Mouse (Mus musculus) megakaryocyte-erythroid progenitor cell, adult 5-6 weeks (primary cell): Measurements from ENCODE around the gene Olfr1295. TPM values are rescaled to one million over a fixed set of nuclear protein-coding genes. Genes with fewer than 3 reads are reported as not detected.

Experiments used
- ATAC-seq: replicated peaks from 2 replicates; pipeline ENCODE4 v1.8.0; 2016; ENCODE audit warnings: mild to moderate bottlenecking, inconsistent platforms; ENCODE audit not compliant: severe bottlenecking, poor library complexity, low FRiP score, low TSS enrichment
- total RNA-seq, 2 experiments: library from RNA; stranded (forward) in 1 of 2; stranded (reverse) in 1 of 2; fragments of 200-1000, 215-1000 nt in 1 of 2; fragments of >200 nt in 1 of 2; fragmentation: Nextera tagmentation in 1 of 2; gene quantifications; 2 replicates each; pipeline ENCODE4 v1.2.3; 2014 to 2017

Olfr1295 gene
- total RNA-seq (2014; fragmentation: Nextera tagmentation): not detected in 2 replicates
- not detected in 2 replicates for total RNA-seq (2017)

DNA sequence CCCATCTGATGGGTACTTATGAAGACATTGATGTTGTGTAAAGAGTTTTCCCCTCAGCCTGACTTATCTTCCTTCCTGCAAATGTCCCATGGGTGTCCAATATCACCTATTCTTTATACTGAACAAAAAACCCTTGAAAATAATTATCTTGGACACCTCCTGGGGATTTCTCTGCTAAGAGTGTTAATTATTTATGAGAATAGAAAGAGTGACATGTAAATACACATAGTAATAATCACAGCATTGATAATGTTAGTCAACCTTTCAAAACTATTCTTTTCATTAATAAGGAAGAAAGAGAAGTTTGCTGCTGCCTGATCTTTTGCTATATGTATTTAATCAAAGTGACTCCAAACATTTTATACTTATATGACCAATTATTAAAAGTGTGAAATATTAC, at the start of gene Olfr1295:
Gene Olfr1295, minus strand, starts transcription at position 101 of the 400 bp plus-strand sequence.
- no peak for ATAC-seq

DNA sequence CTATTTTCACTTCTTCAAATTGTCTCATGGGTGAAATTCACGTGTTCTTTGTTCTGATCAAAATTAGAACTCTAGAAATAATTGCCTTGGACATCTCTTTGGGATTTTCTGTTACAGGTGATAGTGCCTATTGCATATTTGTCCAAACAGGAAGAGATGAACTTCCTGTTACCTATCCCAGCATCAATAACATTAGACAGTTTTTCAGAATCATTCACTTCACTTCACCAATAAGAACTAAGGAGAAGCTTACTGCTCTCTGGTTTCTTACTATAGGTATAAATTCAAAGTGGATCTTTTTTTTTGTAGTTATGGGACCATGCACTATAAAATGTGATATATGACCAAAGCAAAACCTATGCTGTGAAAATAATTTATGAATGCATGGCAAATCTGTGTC, 29.3 kb downstream of the Olfr1295 start, which contains the start of gene Olfr1294:
Gene Olfr1294, minus strand, starts transcription at position 101 of the 400 bp plus-strand sequence.
- no peak for ATAC-seq

- no peak for ATAC-seq
These were observed 44.6 kb downstream of the Olfr1295 start, which contains the start of gene Olfr1293-ps for GRCm38 (mm10) chr2:111524903-111525302. Olfr1293-ps (plus strand) TSS chr2:111525203.

- ATAC-seq: no peak
These were observed 52.0 kb downstream of the Olfr1295 start for GRCm38 (mm10) chr2:111517451-111517850.

Other genes with a start within 250 kb of the Olfr1295 start
- not detected in 2 replicates for gene Olfr1281, start 243.2 kb downstream of the Olfr1295 start, total RNA-seq (2014; fragmentation: Nextera tagmentation)
- gene Olfr1281, start 243.2 kb downstream of the Olfr1295 start, total RNA-seq (2017): not detected in 2 replicates
- not detected in 2 replicates for gene Olfr1282, start 233.6 kb downstream of the Olfr1295 start, total RNA-seq (2014; fragmentation: Nextera tagmentation)
- not detected in 2 replicates for gene Olfr1282, start 233.6 kb downstream of the Olfr1295 start, total RNA-seq (2017)
- gene Olfr1283, start 202.9 kb downstream of the Olfr1295 start, total RNA-seq (2014; fragmentation: Nextera tagmentation): not detected in 2 replicates
- gene Olfr1283, start 202.9 kb downstream of the Olfr1295 start, total RNA-seq (2017): not detected in 2 replicates
- not detected in 2 replicates for gene Olfr1284, start 194.2 kb downstream of the Olfr1295 start, total RNA-seq (2014; fragmentation: Nextera tagmentation)
- gene Olfr1284, start 194.2 kb downstream of the Olfr1295 start, total RNA-seq (2017): not detected in 2 replicates
- not detected in 2 replicates for gene Olfr1286, start 146.6 kb downstream of the Olfr1295 start, total RNA-seq (2014; fragmentation: Nextera tagmentation)
- gene Olfr1286, start 146.6 kb downstream of the Olfr1295 start, total RNA-seq (2017): not detected in 2 replicates
- gene Olfr1287, start 120.5 kb downstream of the Olfr1295 start, total RNA-seq (2014; fragmentation: Nextera tagmentation): not detected in 2 replicates
- not detected in 2 replicates for gene Olfr1287, start 120.5 kb downstream of the Olfr1295 start, total RNA-seq (2017)
- gene Olfr1288, start 95.6 kb downstream of the Olfr1295 start, total RNA-seq (2014; fragmentation: Nextera tagmentation): not detected in 2 replicates
- not detected in 2 replicates for gene Olfr1288, start 95.6 kb downstream of the Olfr1295 start, total RNA-seq (2017)
- gene Olfr1289, start 88.9 kb downstream of the Olfr1295 start, total RNA-seq (2014; fragmentation: Nextera tagmentation): not detected in 2 replicates
- gene Olfr1289, start 88.9 kb downstream of the Olfr1295 start, total RNA-seq (2017): not detected in 2 replicates
- not detected in 2 replicates for gene Olfr1290, start 75.9 kb downstream of the Olfr1295 start, total RNA-seq (2014; fragmentation: Nextera tagmentation)
- not detected in 2 replicates for gene Olfr1290, start 75.9 kb downstream of the Olfr1295 start, total RNA-seq (2017)
- gene Olfr1291-ps1, start 72.5 kb downstream of the Olfr1295 start, total RNA-seq (2014; fragmentation: Nextera tagmentation): not detected in 2 replicates
- not detected in 2 replicates for gene Olfr1291-ps1, start 72.5 kb downstream of the Olfr1295 start, total RNA-seq (2017)
- gene Olfr1293-ps, start 44.5 kb downstream of the Olfr1295 start, total RNA-seq (2014; fragmentation: Nextera tagmentation): not detected in 2 replicates
- gene Olfr1293-ps, start 44.5 kb downstream of the Olfr1295 start, total RNA-seq (2017): not detected in 2 replicates
- gene Olfr1294, start 29.4 kb downstream of the Olfr1295 start, total RNA-seq (2014; fragmentation: Nextera tagmentation): not detected in 2 replicates
- not detected in 2 replicates for gene Olfr1294, start 29.4 kb downstream of the Olfr1295 start, total RNA-seq (2017)
- gene Olfr1297, start 56.8 kb upstream of the Olfr1295 start, total RNA-seq (2014; fragmentation: Nextera tagmentation): not detected in 2 replicates
- not detected in 2 replicates for gene Olfr1297, start 56.8 kb upstream of the Olfr1295 start, total RNA-seq (2017)
- not detected in 2 replicates for gene Olfr1298, start 79.5 kb upstream of the Olfr1295 start, total RNA-seq (2014; fragmentation: Nextera tagmentation)
- gene Olfr1298, start 79.5 kb upstream of the Olfr1295 start, total RNA-seq (2017): not detected in 2 replicates
- gene Olfr1299, start 91.7 kb upstream of the Olfr1295 start, total RNA-seq (2014; fragmentation: Nextera tagmentation): not detected in 2 replicates
- not detected in 2 replicates for gene Olfr1299, start 91.7 kb upstream of the Olfr1295 start, total RNA-seq (2017)
- not detected in 2 replicates for gene Olfr1301, start 181.3 kb upstream of the Olfr1295 start, total RNA-seq (2014; fragmentation: Nextera tagmentation)
- not detected in 2 replicates for gene Olfr1301, start 181.3 kb upstream of the Olfr1295 start, total RNA-seq (2017)
- not detected in 2 replicates for gene Olfr1302, start 207.7 kb upstream of the Olfr1295 start, total RNA-seq (2014; fragmentation: Nextera tagmentation)
- gene Olfr1302, start 207.7 kb upstream of the Olfr1295 start, total RNA-seq (2017): not detected in 2 replicates